In genomic region chr11:7214761-7215160, GRCm38 (mm10) we compare ENCODE assay signal across 8 mouse cellular contexts. TPM values are rescaled to one million over a fixed set of nuclear protein-coding genes. Genes with fewer than 3 reads are reported as not detected.
DNase-seq lines count a peak whose midpoint lies in the region; ATAC-seq lines count a peak whose summit lies in the region.

No protein-coding gene starts in this region.

- H3K4me2 ChIP-seq in hindbrain, embryonic 12.5 days (replicated peaks): peak overlapping the region; percentile 89
- H3K4me2 ChIP-seq in midbrain, embryonic 11.5 days: peak overlapping the region; percentile 88

- 8% methylated on average over 14 of the region's 14 CpGs for WGBS in hindbrain, embryonic 12.5 days
- WGBS in midbrain, embryonic 11.5 days: 8% methylated on average over 14 of the region's 14 CpGs

- no peaks in the 10 kb centered on the region for H3K36me3 ChIP-seq in hindbrain, embryonic 12.5 days
- no peaks in the 10 kb centered on the region for H3K36me3 ChIP-seq in midbrain, embryonic 11.5 days (ENCODE audit: control insufficient read depth, insufficient read depth, low read length)

- peak; percentile 60 for DNase-seq in urinary bladder, postnatal 14 days (ENCODE audit: low spot score)
- DNase-seq in urinary bladder, postnatal 4 days (ENCODE audit: low spot score in 2 of 2): no peak
- DNase-seq in forelimb bud, embryonic 11.5 days (ENCODE audit: low read depth, low spot score): peak; percentile 76
- peak; percentile 46 to 65 for DNase-seq in layer of hippocampus, postnatal 36 days
- no peak for DNase-seq in midbrain, embryonic 11.5 days (ENCODE audit: low spot score, missing footprints)
- DNase-seq in B cell, adult 2 months: no peak
- no peak for DNase-seq in spleen, postnatal 10 days (ENCODE audit: low spot score in 2 of 2)

- no peaks in the 10 kb centered on the region for H3K9me3 ChIP-seq in hindbrain, embryonic 12.5 days (replicated peaks)
- no peaks in the 10 kb centered on the region for H3K9me3 ChIP-seq in midbrain, embryonic 11.5 days (ENCODE audit: control insufficient read depth, low read length)

- peaks cover 45% of the 10 kb centered on the region for H3K27me3 ChIP-seq in hindbrain, embryonic 12.5 days
- H3K27me3 ChIP-seq in midbrain, embryonic 11.5 days (ENCODE audit: control insufficient read depth, insufficient read depth, low read length): peaks cover 28% of the 10 kb centered on the region

- no peak overlapping the region for H3K9ac ChIP-seq in hindbrain, embryonic 12.5 days
- H3K9ac ChIP-seq in midbrain, embryonic 11.5 days (ENCODE audit: low read length): no peak overlapping the region

- H3K4me3 ChIP-seq in hindbrain, embryonic 12.5 days: peak overlapping the region; percentile 70
- H3K4me3 ChIP-seq in midbrain, embryonic 11.5 days (ENCODE audit: low read depth, low read length): peak overlapping the region; percentile 57; the same call in 1 of the 2 replicates

- ATAC-seq in hindbrain, embryonic 12.5 days (ENCODE audit: low FRiP score): no peak
- no peak for ATAC-seq in midbrain, embryonic 11.5 days (ENCODE audit: low FRiP score)

- no peak overlapping the region for H3K27ac ChIP-seq in hindbrain, embryonic 12.5 days
- no peak overlapping the region for H3K27ac ChIP-seq in midbrain, embryonic 11.5 days (ENCODE audit: low read depth, low read length)

- peaks cover 18% of the 10 kb centered on the region for H3K4me1 ChIP-seq in hindbrain, embryonic 12.5 days
- H3K4me1 ChIP-seq in midbrain, embryonic 11.5 days (ENCODE audit: control insufficient read depth, insufficient read depth, low read length): peaks cover 9% of the 10 kb centered on the region

RNA-seq across cellular contexts. Expression of gene Igfbp3, which starts 1.0 kb away (rescaled TPM):
- polyA plus RNA-seq in hindbrain, embryonic 12.5 days (2016; fragmentation: Nextera tagmentation; extraction: Ambion mirVana): 26.2 and 43.9 TPM in 2 replicates
- 10 to 100 TPM; 11.9 to 15.4 TPM for total RNA-seq in layer of hippocampus, postnatal 36 days (2021)
- polyA plus RNA-seq in midbrain, embryonic 11.5 days (2014; fragmentation: Nextera tagmentation; extraction: Ambion mirVana): 6.2 and 8.2 TPM in 2 replicates

RNA-seq across cellular contexts. Expression of gene Igfbp1, which starts 17.2 kb away (rescaled TPM):
- 0.18 and 0.50 TPM in 2 replicates for polyA plus RNA-seq in hindbrain, embryonic 12.5 days (2016; fragmentation: Nextera tagmentation; extraction: Ambion mirVana)
- total RNA-seq in layer of hippocampus, postnatal 36 days (2021): under 1 TPM in 1 of 2 experiments, not detected in 1; 0.22 TPM
- polyA plus RNA-seq in midbrain, embryonic 11.5 days (2014; fragmentation: Nextera tagmentation; extraction: Ambion mirVana): 0.10 and 0.14 TPM in 2 replicates

RNA-seq across cellular contexts. Expression of gene Gm11985, which starts 26.4 kb away (rescaled TPM):
- polyA plus RNA-seq in hindbrain, embryonic 12.5 days (2016; fragmentation: Nextera tagmentation; extraction: Ambion mirVana): not detected in 2 replicates
- not detected for total RNA-seq in layer of hippocampus, postnatal 36 days (2021)
- not detected in 2 replicates for polyA plus RNA-seq in midbrain, embryonic 11.5 days (2014; fragmentation: Nextera tagmentation; extraction: Ambion mirVana)

Comparison
In these comparisons a context has a peak if more than half of its experiments do, and no peak if none do; other contexts are left out.
1. DNase-seq: peak in urinary bladder, postnatal 14 days (single experiment), forelimb bud, embryonic 11.5 days (single experiment) and layer of hippocampus, postnatal 36 days (2 of 2); none in urinary bladder, postnatal 4 days (0 of 2), midbrain, embryonic 11.5 days (single experiment), B cell, adult 2 months (0 of 2) and spleen, postnatal 10 days (0 of 2).